Mouse (Mus musculus) testis, adult 2 months (tissue): ENCODE data around the gene Pdap1. TPM values are rescaled to one million over a fixed set of nuclear protein-coding genes. Genes with fewer than 3 reads are reported as not detected.

Source experiments
- H3K27ac ChIP-seq: fragments of 200-500 bp; 2 replicates; pipeline ENCODE4 v1.5.1; 2012; ENCODE audit warnings: low read depth, low read length; ENCODE audit not compliant: control insufficient read depth, insufficient read depth
- H3K27me3 ChIP-seq: fragments of 200-500 bp; 2 replicates; pipeline ENCODE4 v1.6.1; 2012; ENCODE audit warnings: mild to moderate bottlenecking, low read length, moderate library complexity; ENCODE audit not compliant: control insufficient read depth, insufficient read depth
- H3K36me3 ChIP-seq: fragments of 200-500 bp; 2 replicates; pipeline ENCODE4 v1.6.1; 2012; ENCODE audit warnings: mild to moderate bottlenecking, low read length; ENCODE audit not compliant: control insufficient read depth, insufficient read depth
- H3K4me1 ChIP-seq: fragments of 200-500 bp; 2 replicates; pipeline ENCODE4 v1.6.1; 2012; ENCODE audit warnings: low read length; ENCODE audit not compliant: control insufficient read depth, insufficient read depth
- H3K4me3 ChIP-seq: fragments of 200-500 bp; 2 replicates; pipeline ENCODE4 v1.5.1; 2012; ENCODE audit warnings: low read depth, mild to moderate bottlenecking, low read length, moderate library complexity, mixed read lengths; ENCODE audit not compliant: control insufficient read depth
- CTCF ChIP-seq: fragments of 200-500 bp; IDR thresholded peaks from 2 replicates; pipeline ENCODE4 v1.5.1; 2012; ENCODE audit warnings: low read depth, mild to moderate bottlenecking, inconsistent platforms, low read length, moderate library complexity; ENCODE audit not compliant: control insufficient read depth, insufficient read depth, insufficient replicate concordance
- polyA plus RNA-seq: library from polyadenylated mRNA; depleted of rRNA; stranded (reverse); fragments of >200 nt; gene quantifications from 2 replicates; pipeline ENCODE4 v1.2.3, GENCODE M21; 2012; rRNA removed

Pdap1 gene
- polyA plus RNA-seq, 1 experiment, result 31.2 TPM

DNA sequence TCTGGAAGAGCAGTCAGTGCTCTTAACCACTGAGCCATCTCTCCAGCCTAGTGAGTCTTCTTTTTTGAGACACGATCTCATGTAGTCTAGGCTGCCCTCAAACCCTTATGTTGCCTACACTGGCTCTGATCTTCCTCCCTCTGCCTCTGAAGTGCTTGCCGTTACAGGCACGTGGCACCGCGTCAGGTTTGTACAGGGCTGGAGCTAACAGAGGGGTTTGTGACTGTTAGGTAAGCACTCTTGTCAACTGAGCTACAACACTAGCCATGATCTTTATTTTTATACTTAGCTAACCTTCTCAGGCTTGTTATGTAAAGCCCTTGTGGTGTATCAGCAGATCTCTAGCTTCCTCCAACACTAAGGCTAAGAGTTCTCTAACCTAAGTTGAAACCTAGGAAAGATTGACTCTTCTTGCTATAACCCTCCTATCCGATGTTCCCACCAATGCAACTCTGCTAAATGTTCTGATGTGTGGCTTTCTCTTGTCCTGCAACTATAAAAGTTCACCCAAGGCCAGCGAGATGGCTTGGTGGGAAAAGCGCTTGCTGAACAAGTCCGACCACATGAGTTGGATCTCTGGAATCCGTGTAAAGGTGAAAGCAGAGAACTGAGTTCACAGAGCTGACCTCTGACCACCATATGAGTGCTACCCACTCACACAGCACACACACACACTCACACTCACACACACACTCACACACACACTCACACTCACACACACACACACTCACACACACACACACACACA lies 58.0 kb downstream of the Pdap1 start:
- Histone ChIP-seq H3K27ac (no peak overlapping the region), H3K4me1 (peaks cover 3% of the 10 kb centered on the region), H3K4me3 (no peak overlapping the region; the same call in 1 of the 2 replicates), H3K27me3 (no peaks in the 10 kb centered on the region), H3K36me3 (no peaks in the 10 kb centered on the region)
- no peak for TF ChIP-seq CTCF

Other genes starting within 250 kb of the Pdap1 start
- gene Smurf1, start 174.4 kb downstream of the Pdap1 start, polyA plus RNA-seq, result 30.4 and 33.8 TPM in 2 replicates
- gene Gm4871, start 107.5 kb downstream of the Pdap1 start, polyA plus RNA-seq, result 90.9 and 99.6 TPM in 2 replicates
- 130 and 143 TPM in 2 replicates for gene 1700018F24Rik, start 97.2 kb downstream of the Pdap1 start, polyA plus RNA-seq
- gene Arpc1a, start 56.4 kb downstream of the Pdap1 start, polyA plus RNA-seq, result 147 and 153 TPM in 2 replicates
- 4.0 and 4.4 TPM in 2 replicates for gene Kpna7, start 56.2 kb downstream of the Pdap1 start, polyA plus RNA-seq
- 65.6 and 71.7 TPM in 2 replicates for gene Arpc1b, start 26.0 kb downstream of the Pdap1 start, polyA plus RNA-seq
- 86.5 and 87.0 TPM in 2 replicates for gene Bud31, start 124 bp upstream of the Pdap1 start, polyA plus RNA-seq
- 19.5 and 22.2 TPM in 2 replicates for gene Ptcd1, start 26.9 kb upstream of the Pdap1 start, polyA plus RNA-seq
- gene Cpsf4, start 27.0 kb upstream of the Pdap1 start, polyA plus RNA-seq, result 23.0 and 25.5 TPM in 2 replicates
- gene Atp5j2, start 51.8 kb upstream of the Pdap1 start, polyA plus RNA-seq, result 98.4 and 101 TPM in 2 replicates
- 3.3 and 3.4 TPM in 2 replicates for gene Zkscan14, start 61.6 kb upstream of the Pdap1 start, polyA plus RNA-seq
- 8.2 and 9.4 TPM in 2 replicates for gene Zkscan5, start 64.3 kb upstream of the Pdap1 start, polyA plus RNA-seq
- gene Zfp655, start 91.5 kb upstream of the Pdap1 start, polyA plus RNA-seq, result 5.9 and 7.4 TPM in 2 replicates
- gene Zscan25, start 140.3 kb upstream of the Pdap1 start, polyA plus RNA-seq, result 4.9 and 5.2 TPM in 2 replicates
- 0.17 and 0.20 TPM in 2 replicates for gene Cyp3a57, start 205.0 kb upstream of the Pdap1 start, polyA plus RNA-seq